Mouse (Mus musculus) cortical plate, adult 2 months (tissue): ENCODE results near the gene Dab1.

Experiments used
- CTCF ChIP-seq: fragments of 200-500 bp; IDR thresholded peaks from 2 replicates; pipeline ENCODE4 v1.5.1; 2011; ENCODE audit warnings: mild to moderate bottlenecking, control low read depth, low read length; ENCODE audit not compliant: insufficient read depth; ENCODE audit errors: extremely low read depth
- POLR2A ChIP-seq: fragments of 200-500 bp; IDR thresholded peaks from 2 replicates; pipeline ENCODE4 v1.6.1; 2011; ENCODE audit warnings: mild to moderate bottlenecking, low read length, control low read depth; ENCODE audit not compliant: insufficient read depth; ENCODE audit errors: extremely low read depth

DNA sequence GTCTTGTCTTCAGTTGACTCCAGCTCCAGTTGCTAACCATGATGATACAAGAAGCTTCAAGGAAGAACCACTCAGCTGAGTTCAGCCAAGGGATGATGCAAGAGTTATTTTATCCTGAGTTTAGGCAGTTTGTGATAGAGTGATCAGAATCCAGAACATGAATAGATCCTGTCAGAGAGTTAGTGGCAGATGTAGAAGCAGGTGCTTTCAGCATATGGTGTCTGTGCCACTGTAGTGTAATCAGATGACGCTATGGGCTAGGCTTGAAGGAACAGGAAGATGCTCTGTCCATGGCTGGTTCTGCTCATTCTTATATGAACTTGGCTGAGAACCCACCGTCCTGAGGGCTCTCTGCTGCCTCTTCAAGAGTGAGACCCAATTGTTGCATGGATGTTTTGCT lies 43.6 kb upstream of the Dab1 start:
- TF ChIP-seq POLR2A (no peak), CTCF (no peak)
